Mouse (Mus musculus): ENCODE data around the gene Apobec4.

The Apobec4 gene

GRCm38 (mm10) chr1:152798125-152798524, 47.8 kb downstream of the Apobec4 start:
- in situ Hi-C loops (cut with MboI, MseI): loop anchor here (25.0 kb wide), 1 partner anchor 264 kb away; no protein-coding TSS in a partner anchor

GRCm38 (mm10) chr1:152799897-152800296, 49.5 kb downstream of the Apobec4 start, which contains the start of gene Ncf2:
Ncf2 (plus strand) TSS chr1:152800194.
- in situ Hi-C loops (cut with MboI, MseI): loop anchor here (25.0 kb wide), 1 partner anchor 262 kb away; no protein-coding TSS in a partner anchor

GRCm38 (mm10) chr1:152800633-152801176, 50.4 kb downstream of the Apobec4 start:
- in situ Hi-C loops (cut with MboI, MseI): no loop called here

- in situ Hi-C loops (cut with MboI, MseI): no loop called here
Observed at GRCm38 (mm10) chr1:152804907-152805306, 54.6 kb downstream of the Apobec4 start.

Data from T-helper 2 cell (primary cell).